Mouse (Mus musculus) NIH3T3 (cell line): Measurements from ENCODE around the gene Tob2.

Experiments
- DNase-seq: peaks from one replicate; pipeline ENCODE4 v3.0.0-alpha.2; 2012; ENCODE audit warnings: low read depth

The Tob2 gene

DNA sequence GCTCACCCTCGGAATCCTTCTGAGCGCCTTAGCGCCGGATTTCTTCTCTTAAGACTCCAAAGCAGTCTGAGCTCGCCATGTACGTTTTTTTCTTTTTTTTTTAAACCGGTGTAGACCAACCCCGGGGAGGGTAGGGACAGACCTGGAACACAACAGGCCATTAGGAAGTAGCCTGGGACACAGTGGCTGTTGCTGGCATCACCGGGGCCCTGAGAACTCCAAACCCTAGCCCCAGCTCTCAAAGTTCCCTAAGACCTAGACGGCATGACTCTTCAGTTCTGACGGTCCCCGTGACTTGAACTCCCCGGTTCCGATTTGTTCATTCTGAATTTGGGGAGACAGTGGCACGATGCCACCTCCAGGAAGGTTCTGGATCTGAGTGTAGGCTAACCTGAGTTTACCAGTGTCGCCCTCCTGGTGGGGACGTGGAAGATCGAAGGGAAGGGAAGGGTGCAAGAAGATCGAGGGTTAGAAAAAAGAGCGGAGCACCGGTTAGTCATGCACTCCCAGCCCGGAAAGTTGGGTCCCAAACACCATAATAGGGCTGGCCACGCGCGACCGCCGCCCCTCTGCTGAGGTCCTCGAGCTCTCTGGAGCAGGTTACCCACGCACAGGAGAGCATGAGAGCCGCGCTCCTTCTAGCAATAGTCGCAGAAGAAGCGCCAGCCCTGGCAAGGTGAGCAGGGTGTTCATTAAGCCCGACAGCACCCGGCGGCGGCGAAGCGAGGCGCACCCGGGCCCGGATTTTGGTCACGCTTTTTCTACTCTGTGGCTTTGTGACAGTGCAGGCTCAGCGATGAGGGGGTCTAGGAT, at the start of gene Tob2:
Tob2 (minus strand) TSS at position 280 of the 813 bp plus-strand sequence.
- peak; percentile 80 for DNase-seq

DNA sequence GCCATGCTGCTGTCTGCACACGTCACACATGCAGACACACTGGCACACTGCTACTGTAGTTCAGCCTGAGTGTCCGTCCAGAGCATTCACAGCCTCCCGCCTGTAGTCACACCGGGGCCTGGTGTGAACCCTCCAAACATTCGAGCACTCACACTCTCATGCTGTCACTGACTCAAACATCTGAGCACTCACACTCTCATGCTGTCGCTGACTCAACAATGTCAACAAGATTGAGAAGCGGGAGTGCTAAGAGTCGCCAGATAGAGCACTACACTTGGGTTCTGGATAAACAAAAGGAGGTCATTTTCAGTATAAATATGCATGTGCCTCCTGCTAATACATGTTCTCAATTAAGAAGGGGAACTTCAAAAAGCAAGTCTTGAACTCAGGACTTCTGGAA, 49.4 kb upstream of the Tob2 start:
- no peak for DNase-seq

DNA sequence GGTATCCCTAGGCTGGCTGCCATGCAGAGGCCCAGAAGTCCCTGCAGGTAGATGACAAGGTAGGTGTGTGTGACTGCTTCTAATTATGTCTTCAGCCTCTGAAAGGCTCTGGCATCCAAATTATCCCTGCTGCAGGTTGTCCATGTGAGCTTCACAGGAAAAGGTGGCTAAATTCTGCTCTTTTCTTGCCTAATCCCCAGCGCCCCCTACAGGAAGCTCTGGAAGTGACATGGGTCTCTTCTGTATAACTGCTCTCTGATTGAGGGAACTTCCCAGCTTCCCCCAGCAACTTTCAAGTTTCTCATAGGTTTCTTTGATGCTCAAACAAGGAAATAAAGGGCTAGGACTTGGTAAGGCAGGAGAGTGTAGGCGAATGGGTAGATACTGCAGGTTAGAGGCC, 46.3 kb upstream of the Tob2 start:
- peak; percentile 83 for DNase-seq

DNA sequence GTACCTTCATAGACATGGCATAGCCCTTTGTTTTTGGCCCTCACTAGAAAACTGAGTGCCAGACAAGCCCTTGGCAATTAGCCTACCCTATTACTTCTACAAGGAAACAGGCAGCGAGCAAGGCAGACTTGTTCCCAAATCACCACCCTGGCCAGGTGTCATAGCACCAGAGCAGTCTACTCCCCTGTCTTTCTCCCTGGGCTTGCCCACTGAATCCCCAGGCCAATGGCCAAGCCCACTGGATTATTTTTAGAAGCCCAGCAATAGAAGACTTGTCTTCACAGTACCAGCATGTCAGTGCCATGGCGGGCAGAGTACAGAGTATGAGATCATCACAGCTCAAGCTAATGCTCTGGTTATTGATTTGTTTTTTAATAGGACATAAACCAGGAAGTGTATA, 40.2 kb upstream of the Tob2 start:
- DNase-seq: no peak

DNA sequence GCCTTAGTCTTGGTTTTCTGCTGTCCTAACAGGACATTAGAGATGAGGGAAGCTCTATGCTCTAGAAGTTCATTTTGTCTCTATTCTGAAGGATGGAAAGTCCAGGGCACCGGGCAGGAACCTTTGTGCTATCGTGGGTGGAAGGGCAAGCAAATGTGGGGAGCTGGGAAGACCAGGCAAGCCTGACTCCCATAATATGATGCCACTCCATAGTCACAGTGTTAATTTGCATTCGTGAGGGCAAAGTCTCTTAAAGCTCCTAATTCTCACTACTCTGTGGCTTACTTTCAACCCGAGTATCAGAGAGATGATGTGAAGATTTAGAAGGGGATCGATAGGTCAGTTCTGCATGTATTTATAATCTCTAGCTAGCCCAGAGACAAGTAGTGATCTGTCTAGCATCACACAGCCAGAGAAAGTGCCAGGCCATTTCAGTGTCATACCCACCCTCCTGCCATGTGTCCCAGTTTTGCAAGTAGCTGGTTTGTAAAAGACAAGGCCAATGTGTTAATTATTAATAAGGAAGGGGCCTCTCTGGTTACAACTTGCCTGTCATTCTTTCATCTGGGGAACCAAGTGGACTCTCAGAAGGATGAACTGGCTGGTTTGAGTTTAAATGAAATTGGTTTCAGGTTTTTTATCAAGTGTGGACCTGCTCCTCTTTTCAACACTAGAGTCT, 39.1 kb upstream of the Tob2 start:
- no peak for DNase-seq

DNA sequence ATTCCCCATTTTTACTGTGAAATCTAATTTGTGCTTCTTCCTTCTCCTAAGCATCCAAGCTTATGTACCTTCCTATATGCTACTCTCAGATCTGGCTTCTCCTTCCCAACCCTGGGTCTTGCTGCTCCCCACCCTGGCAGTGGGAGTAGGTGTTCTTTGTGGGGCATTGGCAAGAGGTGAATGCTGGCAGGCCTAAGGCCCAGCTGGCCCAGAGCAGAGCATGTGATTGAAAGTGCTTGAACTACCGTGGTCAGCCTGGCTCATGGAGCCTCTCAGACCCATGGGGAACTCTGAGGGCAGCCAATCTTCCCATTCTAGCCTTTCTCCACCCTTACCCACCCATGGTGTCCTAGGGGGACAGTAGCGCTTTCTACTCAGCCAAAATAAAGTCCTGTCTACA, 37.8 kb upstream of the Tob2 start:
- no peak for DNase-seq

DNA sequence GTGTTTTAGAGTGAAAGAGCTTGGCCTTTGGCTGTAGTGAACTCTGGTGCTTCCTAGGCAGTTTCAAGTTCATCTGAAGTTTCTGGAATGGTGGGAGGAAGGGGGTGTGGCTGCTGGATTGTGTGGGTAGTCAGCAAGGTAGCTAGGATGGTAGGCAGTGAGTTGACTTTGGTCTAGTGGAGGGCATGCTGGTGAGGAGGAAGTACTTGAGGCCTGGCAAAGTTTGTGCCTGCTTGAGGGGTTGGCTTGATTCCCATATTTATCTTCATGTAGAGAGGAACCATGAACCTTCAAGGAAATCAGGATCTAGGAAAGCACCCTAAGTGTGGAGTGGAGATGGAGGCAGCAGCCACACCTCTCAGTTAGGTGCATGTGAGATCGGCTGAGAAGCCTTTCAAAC, 35.4 kb upstream of the Tob2 start:
- no peak for DNase-seq

DNA sequence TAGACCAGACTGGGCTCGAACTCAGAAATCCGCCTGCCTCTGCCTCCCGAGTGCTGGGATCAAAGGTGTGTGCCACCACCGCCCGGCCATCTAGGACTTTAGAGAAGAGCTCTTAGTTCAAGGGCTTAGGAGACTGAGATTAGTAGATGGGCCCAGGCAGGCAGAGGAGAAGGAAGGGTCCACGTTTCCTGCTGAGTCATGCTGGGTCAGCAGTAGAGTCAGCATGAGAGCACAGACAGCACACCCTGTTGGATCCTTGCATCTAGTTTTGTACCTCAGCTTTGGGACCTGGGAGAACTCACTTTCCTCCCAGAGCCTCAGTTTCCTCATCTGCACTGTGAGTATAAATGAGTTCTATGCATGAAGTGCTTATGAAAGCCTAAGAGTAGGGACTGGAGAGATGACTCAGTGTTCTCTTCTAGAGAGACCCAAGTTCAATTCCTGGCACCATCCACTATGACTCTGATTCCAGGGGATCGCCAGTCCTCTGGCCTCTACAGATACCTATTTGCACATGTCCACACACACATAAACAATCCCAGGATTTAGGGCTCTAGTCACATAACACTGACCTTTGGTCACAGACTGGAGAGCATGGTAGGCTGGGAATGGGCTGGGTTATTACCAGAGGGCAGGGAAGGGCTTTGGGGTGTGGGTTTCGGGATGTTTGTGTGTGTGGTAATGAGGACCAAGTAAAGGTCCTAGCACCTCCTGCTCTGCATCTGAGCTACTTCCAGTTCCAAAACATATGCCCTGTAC, 33.4 kb upstream of the Tob2 start:
- no peak for DNase-seq

DNA sequence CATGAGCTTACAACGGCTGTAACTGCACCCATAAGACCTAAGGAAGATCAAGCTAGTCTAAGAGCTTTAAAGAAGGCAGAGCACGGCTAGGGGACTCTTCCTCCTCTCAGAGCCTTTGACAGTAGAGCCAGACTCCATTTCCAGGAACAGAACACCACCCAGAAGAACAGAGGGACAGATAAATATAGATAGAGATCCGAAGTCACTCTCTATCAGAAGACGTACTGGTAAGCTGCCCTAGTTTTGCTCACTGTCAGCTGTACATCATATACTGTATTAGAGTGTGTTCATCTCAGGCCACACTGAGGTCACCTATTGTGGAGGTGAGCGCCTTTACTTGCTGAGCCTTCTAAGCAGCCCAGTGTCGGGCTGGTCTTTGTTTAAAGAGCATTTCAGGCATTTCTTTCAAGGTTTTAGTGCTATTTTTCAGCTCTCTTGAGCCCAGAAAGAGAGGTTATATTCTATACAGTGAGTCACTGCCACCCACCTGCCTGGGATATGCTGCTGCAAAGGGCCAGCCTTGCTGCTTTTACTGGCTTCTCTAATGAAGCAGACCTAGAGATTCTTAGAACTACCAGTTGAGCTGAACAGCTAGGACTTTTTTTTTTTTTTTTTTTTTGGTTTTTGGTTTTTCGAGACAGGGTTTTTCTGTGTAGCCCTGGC, 32.7 kb upstream of the Tob2 start:
- DNase-seq: no peak

DNA sequence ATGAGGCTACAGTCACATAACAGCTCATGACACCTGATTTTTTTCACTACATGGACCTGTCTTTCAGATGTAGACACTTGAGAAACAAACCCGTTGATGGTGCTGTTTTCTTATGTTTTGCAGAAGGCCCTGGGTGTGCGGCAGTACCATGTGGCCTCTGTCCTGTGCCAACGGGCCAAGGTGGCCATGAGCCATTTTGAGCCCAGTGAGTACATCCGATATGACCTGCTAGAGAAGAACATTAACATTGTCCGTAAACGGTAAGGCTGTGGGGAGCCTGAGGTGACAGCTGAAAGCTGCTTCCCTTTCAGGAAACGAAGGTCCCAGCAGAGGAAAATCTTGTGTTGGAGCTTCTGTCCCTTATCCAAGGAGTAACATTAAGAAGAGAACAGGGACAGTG, 30.6 kb upstream of the Tob2 start:
- DNase-seq: no peak

DNA sequence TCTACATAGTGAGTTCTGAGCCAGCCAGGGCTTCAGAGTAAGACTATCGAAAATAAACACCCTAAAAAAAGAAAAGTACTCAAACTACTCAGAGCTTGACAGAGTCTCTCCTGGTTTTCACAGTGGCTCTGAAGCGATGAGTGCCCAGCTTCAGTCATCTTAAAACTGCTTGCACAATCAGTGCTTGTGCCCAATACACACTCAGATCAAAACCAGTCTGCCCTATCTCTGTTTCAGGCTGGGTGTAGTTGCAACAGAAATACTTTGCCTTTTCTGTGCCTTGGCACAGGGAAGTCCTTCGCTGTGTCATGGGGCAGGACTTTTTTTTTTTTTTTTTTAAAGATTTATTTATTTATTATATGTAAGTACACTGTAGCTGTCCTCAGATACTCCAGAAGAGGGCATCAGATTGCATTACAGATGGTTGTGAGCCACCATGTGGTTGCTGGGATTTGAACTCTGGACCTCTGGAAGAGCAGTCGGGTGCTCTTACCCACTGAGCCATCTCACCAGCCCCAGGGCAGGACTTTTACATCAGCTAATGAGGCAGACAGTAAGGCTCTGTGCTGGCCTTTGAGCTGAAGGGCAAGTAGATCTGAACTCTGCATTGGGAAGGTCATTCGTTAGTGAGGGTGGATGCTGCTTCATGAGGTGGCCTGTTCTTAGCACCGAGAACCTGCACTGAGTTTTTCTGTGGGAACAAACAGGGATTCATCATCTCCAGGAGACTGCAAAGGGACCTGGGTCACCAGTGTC, 28.4 kb upstream of the Tob2 start:
- no peak for DNase-seq

DNA sequence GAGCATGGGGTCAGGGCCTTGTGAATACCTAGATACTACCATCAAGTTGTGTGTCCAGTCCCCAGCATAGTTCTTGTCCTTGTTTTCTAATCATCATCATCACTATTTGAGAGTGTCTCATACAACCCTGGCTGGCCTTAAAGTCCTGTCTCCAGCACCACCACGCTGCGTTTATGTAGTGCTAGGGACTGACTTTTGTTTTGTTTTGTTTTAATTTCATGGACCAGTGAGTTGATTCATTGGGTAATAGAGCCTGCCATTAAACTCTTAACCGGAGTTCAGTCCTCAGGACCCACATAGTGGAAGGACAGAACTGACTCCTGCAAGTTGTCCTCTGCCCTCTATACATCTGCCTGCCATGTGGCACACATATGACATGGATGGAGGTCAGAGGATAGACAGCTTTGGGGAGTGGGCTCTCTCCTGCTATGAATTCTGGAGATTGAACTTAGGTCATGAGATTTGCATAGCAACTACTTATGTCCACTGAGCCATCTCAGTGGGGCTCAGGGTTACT, 26.9 kb upstream of the Tob2 start:
- no peak for DNase-seq

DNA sequence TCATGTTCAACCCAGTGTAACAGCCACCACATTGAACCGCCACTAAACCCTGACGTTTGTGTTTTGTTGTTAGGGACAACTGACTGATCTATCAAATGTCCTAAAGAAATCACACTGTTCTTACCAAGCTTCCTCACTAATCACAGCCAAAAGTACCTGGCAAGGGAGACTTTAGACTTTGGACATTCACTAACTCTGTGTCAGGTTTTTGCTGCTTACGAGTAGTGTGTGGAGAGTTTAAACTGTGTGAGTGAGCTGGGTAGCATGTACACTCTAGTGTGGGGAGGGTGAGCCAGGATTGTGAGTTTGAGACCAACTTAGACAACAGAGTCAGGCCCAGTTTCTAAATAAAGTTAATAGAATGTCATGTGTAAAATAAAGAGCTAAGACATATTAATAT, 23.8 kb upstream of the Tob2 start:
- no peak for DNase-seq

DNA sequence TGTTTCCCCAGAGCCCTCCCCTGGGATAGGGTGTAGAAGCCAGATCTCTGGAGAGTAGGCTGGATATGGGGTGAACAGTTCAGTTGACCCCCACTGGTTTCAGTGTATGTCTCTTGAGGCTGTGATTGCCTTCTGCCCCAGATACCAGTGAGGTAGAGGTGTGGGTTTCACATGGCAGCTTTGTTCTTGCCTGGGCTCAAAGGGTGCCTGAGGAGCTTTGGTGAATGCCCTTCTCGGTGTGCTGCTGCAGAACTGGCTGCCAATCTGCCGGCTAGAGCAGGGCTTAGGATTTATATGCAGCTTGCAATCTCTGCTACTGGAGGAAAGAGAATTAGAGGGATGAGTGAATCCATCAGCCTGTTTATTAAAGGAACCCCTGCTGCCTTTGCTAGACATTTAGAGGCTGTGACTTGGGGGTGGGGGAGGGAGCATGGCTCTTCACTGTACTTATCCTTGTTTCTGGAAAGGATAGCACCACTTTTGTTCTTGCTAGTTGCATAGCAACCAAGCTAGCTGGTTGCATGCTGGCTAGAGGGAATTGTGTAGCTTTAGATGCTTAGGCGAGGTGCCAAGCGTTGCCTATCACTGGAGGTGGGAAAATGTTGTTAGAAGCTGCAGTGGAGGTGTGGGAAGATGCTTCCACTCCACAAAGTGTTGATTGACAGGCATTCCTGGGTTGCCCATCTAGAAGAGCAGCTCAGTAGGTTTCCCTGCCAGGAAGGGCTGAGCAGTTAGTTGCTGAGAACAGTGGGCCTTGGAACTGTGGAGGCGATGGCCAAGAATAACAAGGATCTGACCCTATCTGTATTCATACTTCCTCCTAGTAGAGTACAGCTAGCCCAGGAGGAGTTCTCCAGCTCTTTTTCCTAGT, 21.2 kb upstream of the Tob2 start:
- DNase-seq: no peak

DNA sequence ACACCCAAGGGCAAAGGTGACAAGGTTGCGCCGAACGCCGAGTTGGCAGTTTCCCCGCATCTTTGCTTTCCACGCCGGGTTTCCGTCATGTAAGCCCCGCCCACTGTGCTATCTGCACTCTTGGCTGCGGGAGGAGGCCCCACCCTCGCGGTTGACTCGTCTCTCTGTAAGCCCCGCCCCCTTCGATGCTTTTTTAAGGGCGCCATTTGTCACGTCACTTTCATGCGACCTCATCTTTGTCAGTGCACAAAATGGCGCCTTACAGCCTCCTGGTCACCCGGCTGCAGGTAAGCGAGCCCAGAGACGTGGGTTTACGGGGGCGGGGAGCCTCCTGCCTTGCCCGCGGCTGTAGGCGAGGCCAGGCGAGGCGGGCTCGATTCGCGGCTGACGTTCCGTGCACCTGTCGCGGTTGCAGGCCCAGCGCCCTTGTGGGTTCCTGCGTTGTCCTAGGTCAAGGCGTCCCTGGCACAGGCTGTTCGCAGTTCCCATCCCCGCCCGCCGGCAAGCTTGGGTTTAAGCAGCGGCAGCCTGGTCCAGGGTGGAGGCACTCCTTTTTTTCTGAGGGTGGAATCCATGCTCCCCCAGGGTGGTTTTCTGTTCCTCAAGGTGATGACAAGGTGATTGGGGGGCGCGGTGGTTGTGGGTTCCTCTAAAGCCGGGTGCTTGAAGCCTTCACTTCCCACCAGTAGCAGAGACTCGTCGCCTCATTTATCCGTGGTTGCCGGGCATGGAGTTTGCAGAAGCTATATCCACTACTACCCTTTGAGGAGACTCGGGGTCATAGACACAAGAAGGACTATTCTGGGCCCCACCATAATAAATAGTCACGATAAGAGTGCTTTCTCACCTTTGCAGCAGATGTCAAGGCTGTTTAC, 13.9 kb upstream of the Tob2 start, which contains the start of gene Aco2:
Aco2 (plus strand) TSS at position 48 of the 875 bp plus-strand sequence.
- peak; percentile 100 for DNase-seq

DNA sequence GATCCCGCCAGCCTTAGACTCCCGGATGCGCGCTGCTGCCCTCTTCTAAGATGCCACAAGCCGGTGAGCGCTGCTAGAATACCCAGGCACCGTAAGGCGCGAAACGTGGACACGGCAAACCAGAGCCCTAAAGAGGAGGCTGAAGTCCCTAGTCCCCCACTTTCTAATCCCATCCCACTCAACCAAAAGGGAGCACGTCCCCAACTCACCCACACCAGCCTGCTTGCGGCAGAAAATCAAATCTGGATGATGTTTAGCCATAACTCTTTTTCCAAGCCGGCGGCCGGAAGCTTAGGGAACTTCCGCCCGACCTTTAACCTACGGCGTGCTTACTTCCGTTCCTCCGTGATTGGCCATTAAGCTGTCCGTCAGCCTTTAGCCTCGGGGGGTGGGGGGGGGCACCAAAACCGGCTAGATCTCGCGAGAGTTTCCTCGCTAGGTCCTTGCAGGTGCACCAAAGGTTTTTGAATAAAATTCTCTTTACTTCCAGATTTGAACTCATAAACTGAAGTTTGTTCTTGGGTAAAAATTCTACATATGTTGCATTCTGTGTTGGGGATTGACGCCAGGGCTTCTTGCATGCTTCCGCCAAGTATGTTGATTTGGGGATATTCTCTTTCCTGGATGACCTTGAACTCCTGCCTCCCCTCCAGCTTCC, 13.1 kb upstream of the Tob2 start, which contains the start of gene Phf5a:
Phf5a (minus strand) TSS at position 308 of the 658 bp plus-strand sequence.
- DNase-seq: peak; percentile 98

DNA sequence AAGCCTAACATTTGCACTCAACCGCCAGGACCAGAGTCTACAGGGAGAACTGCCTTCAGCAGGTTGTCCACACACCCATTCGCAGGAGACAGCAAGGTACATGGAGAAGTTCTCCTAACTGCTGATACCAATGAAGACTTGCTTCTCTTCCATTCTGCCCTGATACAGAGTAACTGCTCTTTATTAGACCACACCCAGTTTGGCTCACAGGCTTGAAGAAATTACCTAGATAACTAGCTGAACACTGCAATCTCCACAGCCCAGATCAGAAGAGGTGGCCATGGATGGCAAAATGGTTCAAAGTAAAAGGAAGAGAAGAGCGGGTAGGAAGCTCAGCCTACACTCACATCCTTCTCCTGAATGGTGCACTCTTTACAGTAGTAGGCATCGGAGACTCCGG, 11.4 kb upstream of the Tob2 start:
- DNase-seq: no peak

DNA sequence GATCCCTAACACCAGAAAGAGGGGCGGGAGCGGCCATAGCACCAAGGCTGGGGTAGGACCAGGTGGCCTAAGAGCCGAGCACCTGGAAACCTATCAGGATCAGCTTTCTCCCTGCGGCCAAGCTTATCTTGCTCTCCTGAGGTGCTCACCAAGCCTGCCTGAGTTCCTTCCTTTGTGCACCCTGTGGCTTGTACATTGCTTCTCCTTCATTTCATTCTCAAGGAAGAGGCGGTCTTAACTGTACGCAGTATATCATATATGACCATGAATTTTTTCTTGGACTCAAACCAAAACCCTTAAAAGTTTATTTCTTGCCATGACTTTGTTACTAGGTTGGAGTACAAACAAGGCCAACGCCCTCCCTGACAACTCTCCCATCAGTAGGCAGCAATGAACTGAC, 5.6 kb upstream of the Tob2 start:
- DNase-seq: no peak
